18 mouse cellular contexts compared by ENCODE assay signal in genomic region chr9:69940839-69941490, GRCm38 (mm10). TPM values are rescaled to one million over a fixed set of nuclear protein-coding genes. Genes with fewer than 3 reads are reported as not detected.
DNase-seq lines count a peak whose midpoint lies in the region; ATAC-seq lines count a peak whose summit lies in the region.
"Had no signal": no experiment of that assay in that cellular context is flagged by ENCODE, and none has a peak within 500 bp of the region (broad histone marks: within the 10 kb centered on the region; RNA-seq: fewer than 3 reads in every experiment).

No protein-coding gene starts in this region.

- no peak overlapping the region for H3K4me2 ChIP-seq in neural tube, embryonic 13.5 days
- no peak overlapping the region for H3K4me2 ChIP-seq in neural tube, embryonic 15.5 days
- H3K4me2 ChIP-seq: embryonic facial prominence, embryonic 13.5 days; hindbrain, embryonic 15.5 days; limb, embryonic 12.5 days; liver, embryonic 12.5 days; midbrain, embryonic 15.5 days; stomach, embryonic 15.5 days had no signal

- no peak overlapping the region for H3K4me3 ChIP-seq in neural tube, embryonic 13.5 days
- no peak overlapping the region for H3K4me3 ChIP-seq in neural tube, embryonic 15.5 days (replicated peaks)
- H3K4me3 ChIP-seq: embryonic facial prominence, embryonic 13.5 days; hindbrain, embryonic 15.5 days; limb, embryonic 12.5 days; liver, embryonic 12.5 days; megakaryocyte, embryonic 14.5 days; midbrain, embryonic 15.5 days; stomach, embryonic 15.5 days had no signal

- H3K27ac ChIP-seq in neural tube, embryonic 13.5 days (replicated peaks), result no peak overlapping the region
- no peak overlapping the region for H3K27ac ChIP-seq in neural tube, embryonic 15.5 days (replicated peaks)
- H3K27ac ChIP-seq: embryonic facial prominence, embryonic 13.5 days; hindbrain, embryonic 15.5 days; limb, embryonic 12.5 days; liver, embryonic 12.5 days; midbrain, embryonic 15.5 days; stomach, embryonic 15.5 days had no signal

- H3K36me3 ChIP-seq in neural tube, embryonic 13.5 days, result no peaks in the 10 kb centered on the region
- H3K36me3 ChIP-seq in neural tube, embryonic 15.5 days, result no peaks in the 10 kb centered on the region
- H3K36me3 ChIP-seq: embryonic facial prominence, embryonic 13.5 days; hindbrain, embryonic 15.5 days; limb, embryonic 12.5 days; liver, embryonic 12.5 days; midbrain, embryonic 15.5 days; stomach, embryonic 15.5 days had no signal

- no peak overlapping the region for H3K9ac ChIP-seq in neural tube, embryonic 13.5 days
- H3K9ac ChIP-seq in neural tube, embryonic 15.5 days (replicated peaks), result no peak overlapping the region
- H3K9ac ChIP-seq: embryonic facial prominence, embryonic 13.5 days; hindbrain, embryonic 15.5 days; limb, embryonic 12.5 days; liver, embryonic 12.5 days; midbrain, embryonic 15.5 days; stomach, embryonic 15.5 days had no signal

- H3K27me3 ChIP-seq in neural tube, embryonic 13.5 days, result no peaks in the 10 kb centered on the region
- H3K27me3 ChIP-seq in neural tube, embryonic 15.5 days (replicated peaks), result peaks cover 3% of the 10 kb centered on the region; the same call in 1 of the 2 replicates
- H3K27me3 ChIP-seq: embryonic facial prominence, embryonic 13.5 days; hindbrain, embryonic 15.5 days; liver, embryonic 12.5 days; midbrain, embryonic 15.5 days; stomach, embryonic 15.5 days had no signal

- no peaks in the 10 kb centered on the region for H3K4me1 ChIP-seq in neural tube, embryonic 13.5 days (replicated peaks)
- H3K4me1 ChIP-seq in neural tube, embryonic 15.5 days, result no peaks in the 10 kb centered on the region
- H3K4me1 ChIP-seq: embryonic facial prominence, embryonic 13.5 days; hindbrain, embryonic 15.5 days; limb, embryonic 12.5 days; liver, embryonic 12.5 days; midbrain, embryonic 15.5 days; stomach, embryonic 15.5 days had no signal

- no peaks in the 10 kb centered on the region for H3K9me3 ChIP-seq in neural tube, embryonic 13.5 days
- no peaks in the 10 kb centered on the region for H3K9me3 ChIP-seq in neural tube, embryonic 15.5 days (replicated peaks)
- H3K9me3 ChIP-seq: embryonic facial prominence, embryonic 13.5 days; hindbrain, embryonic 15.5 days; limb, embryonic 12.5 days; liver, embryonic 12.5 days; megakaryocyte, embryonic 14.5 days; midbrain, embryonic 15.5 days; stomach, embryonic 15.5 days had no signal

- DNase-seq in CD4-positive, CD25-positive, alpha-beta regulatory T cell, adult 2 months (ENCODE audit: low read depth, low spot score), result peak; percentile 74
- DNase-seq in T-cell, adult 2 months (ENCODE audit: low spot score), result peak; percentile 38
- DNase-seq in naive thymus-derived CD4-positive, alpha-beta T cell, adult 2 months (ENCODE audit: low read depth), result peak; percentile 58
- DNase-seq in spleen, adult 18-20 months, result no peak
- DNase-seq: heart, postnatal 36 days; kidney, adult 11 months; lung, adult 2 months had no signal

- ATAC-seq in neural tube, embryonic 13.5 days (ENCODE audit: low read depth), result 0 out of 2 replicates have a peak, but pooled peaks have one; percentile 36
- no peak for ATAC-seq in neural tube, embryonic 15.5 days (ENCODE audit: low FRiP score)
- ATAC-seq in erythroblast, adult 5-6 weeks (replicated peaks; ENCODE audit: low FRiP score, poor library complexity, severe bottlenecking), result no peak
- ATAC-seq: forebrain, embryonic 16.5 days; liver, embryonic 12.5 days; midbrain, embryonic 15.5 days had no signal

- WGBS in neural tube, embryonic 13.5 days, result 86% methylated on average over 7 of the region's 7 CpGs
- 84% methylated on average over 7 of the region's 7 CpGs for WGBS in neural tube, embryonic 15.5 days

RNA-seq across cellular contexts. Expression of gene Bnip2, which starts 48.3 kb away (rescaled TPM):
- polyA plus RNA-seq in neural tube, embryonic 13.5 days (2015; fragmentation: Nextera tagmentation; extraction: Ambion mirVana), result 76.1 and 80.2 TPM in 2 replicates
- polyA plus RNA-seq in neural tube, embryonic 15.5 days (2015; fragmentation: Nextera tagmentation; extraction: Ambion mirVana), result 58.9 and 68.7 TPM in 2 replicates
- total RNA-seq in erythroblast, adult 5-6 weeks (2015; ENCODE audit: low replicate concordance), result 28.0 and 34.2 TPM in 2 replicates
- total RNA-seq in erythroblast, adult 5-6 weeks (2017; ENCODE audit: low replicate concordance), result 35.2 and 43.2 TPM in 2 replicates

Comparison
In these comparisons a context has a peak if more than half of its experiments do, and no peak if none do; other contexts are left out.
1. DNase-seq: peak in CD4-positive, CD25-positive, alpha-beta regulatory T cell, adult 2 months (single experiment), T-cell, adult 2 months (single experiment) and naive thymus-derived CD4-positive, alpha-beta T cell, adult 2 months (single experiment); none in spleen, adult 18-20 months (0 of 2).